Comparison of ENCODE assay signal across 8 mouse cellular contexts in the genomic region with DNA sequence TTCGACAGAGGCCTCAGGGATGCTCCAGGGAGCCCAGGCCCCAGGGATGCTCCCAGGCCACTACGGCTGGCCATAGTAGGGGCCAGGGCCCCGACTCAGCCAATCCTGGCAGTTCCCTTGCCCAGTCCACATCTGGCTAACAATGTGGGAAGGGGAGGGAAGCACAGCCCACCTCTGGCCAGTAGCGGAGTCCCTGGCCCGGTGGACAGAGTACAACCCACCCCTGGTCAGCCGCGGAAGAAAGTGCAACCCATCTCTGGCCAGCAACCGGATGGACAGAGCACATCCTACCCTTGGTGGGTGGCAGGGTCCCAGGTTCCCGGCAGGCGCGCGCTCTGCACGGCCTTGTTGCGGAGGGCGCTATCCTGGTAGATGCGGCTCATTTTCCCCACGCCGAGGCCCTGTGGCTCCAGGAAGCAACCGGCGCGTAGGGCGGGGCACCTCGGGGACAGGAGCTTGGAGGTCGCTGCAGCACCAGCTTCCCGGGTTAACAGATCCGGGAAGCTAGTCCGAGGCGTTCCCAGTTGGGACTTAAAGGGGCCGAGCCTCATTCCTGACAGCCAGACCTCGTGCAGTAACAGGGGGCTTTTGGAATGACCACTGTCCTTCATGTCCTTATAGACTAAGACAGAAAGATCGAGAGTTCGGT. TPM values are rescaled to one million over a fixed set of nuclear protein-coding genes. Genes with fewer than 3 reads are reported as not detected.
DNase-seq lines count a peak whose midpoint lies in the region; ATAC-seq and TF ChIP-seq lines count a peak whose summit lies in the region.

A gene (minus strand): TSS at position 498 of the 649 bp plus-strand sequence.

- H3K27me3 ChIP-seq in E14TG2a.4 (ENCODE audit: insufficient read depth, low read length), result peaks cover 41% of the 10 kb centered on the region
- H3K27me3 ChIP-seq in forebrain, embryonic 11.5 days (ENCODE audit: control insufficient read depth, insufficient read depth, low read length), result no peaks in the 10 kb centered on the region
- no peaks in the 10 kb centered on the region for H3K27me3 ChIP-seq in heart, embryonic 14.5 days (ENCODE audit: control insufficient read depth, insufficient read depth, low read length)
- peaks cover 12% of the 10 kb centered on the region for H3K27me3 ChIP-seq in liver, embryonic 11.5 days (replicated peaks; ENCODE audit: control insufficient read depth, insufficient read depth, low read length)

- under 1% methylated on average over 32 of the region's 32 CpGs for WGBS in forebrain, embryonic 11.5 days
- WGBS in heart, embryonic 14.5 days, result under 1% methylated on average over 32 of the region's 32 CpGs
- 4% methylated on average over 32 of the region's 32 CpGs for WGBS in liver, embryonic 11.5 days

- H3K4me2 ChIP-seq in forebrain, embryonic 11.5 days (ENCODE audit: low read depth, low read length, severe bottlenecking), result peak within 1 kb of the TSS; percentile 79
- peak within 1 kb of the TSS; percentile 83 for H3K4me2 ChIP-seq in heart, embryonic 14.5 days (ENCODE audit: low read length)
- H3K4me2 ChIP-seq in liver, embryonic 11.5 days, result peak within 1 kb of the TSS; percentile 64

- peak within 1 kb of the TSS; percentile 81 for H3K4me3 ChIP-seq in E14TG2a.4 (replicated peaks; ENCODE audit: low read length)
- H3K4me3 ChIP-seq in forebrain, embryonic 11.5 days (ENCODE audit: low read depth, low read length), result peak within 1 kb of the TSS; percentile 50
- peak within 1 kb of the TSS; percentile 70 to 75 for H3K4me3 ChIP-seq in heart, embryonic 14.5 days (ENCODE audit: control insufficient read depth in 1 of 2, insufficient read depth in 1 of 2, low read depth in 1 of 2, low read length in 2 of 2)
- H3K4me3 ChIP-seq in liver, embryonic 11.5 days (ENCODE audit: low read depth, low read length), result peak within 1 kb of the TSS; percentile 50

- peaks cover 17% of the 10 kb centered on the region for H3K4me1 ChIP-seq in E14TG2a.4 (replicated peaks; ENCODE audit: low read depth, low read length)
- peaks cover 6% of the 10 kb centered on the region; the same call in 1 of the 2 replicates for H3K4me1 ChIP-seq in forebrain, embryonic 11.5 days (replicated peaks; ENCODE audit: control insufficient read depth, insufficient read depth, low read length)
- H3K4me1 ChIP-seq in heart, embryonic 14.5 days (ENCODE audit: control insufficient read depth in 2 of 2, insufficient read depth in 2 of 2, low read length in 2 of 2), result peaks cover 6 to 16% of the 10 kb centered on the region in 2 experiments
- no peaks in the 10 kb centered on the region for H3K4me1 ChIP-seq in liver, embryonic 11.5 days (replicated peaks; ENCODE audit: control insufficient read depth, insufficient read depth, low read length)

- H3K9me3 ChIP-seq in E14TG2a.4 (ENCODE audit: low read length), result no peaks in the 10 kb centered on the region
- no peaks in the 10 kb centered on the region for H3K9me3 ChIP-seq in forebrain, embryonic 11.5 days (ENCODE audit: control insufficient read depth, low read length)
- no peaks in the 10 kb centered on the region for H3K9me3 ChIP-seq in heart, embryonic 14.5 days (ENCODE audit: control insufficient read depth, low read length)
- H3K9me3 ChIP-seq in liver, embryonic 11.5 days (ENCODE audit: control insufficient read depth, low read length), result no peaks in the 10 kb centered on the region

- no peaks in the 10 kb centered on the region for H3K36me3 ChIP-seq in E14TG2a.4 (ENCODE audit: insufficient read depth, low read length)
- H3K36me3 ChIP-seq in forebrain, embryonic 11.5 days (ENCODE audit: control insufficient read depth, insufficient read depth, low read length), result no peaks in the 10 kb centered on the region
- H3K36me3 ChIP-seq in heart, embryonic 14.5 days (ENCODE audit: control insufficient read depth, insufficient read depth, low read length), result no peaks in the 10 kb centered on the region
- no peaks in the 10 kb centered on the region for H3K36me3 ChIP-seq in liver, embryonic 11.5 days (ENCODE audit: control insufficient read depth, insufficient read depth, low read length)

- H3K9ac ChIP-seq in forebrain, embryonic 11.5 days (ENCODE audit: low read length), result peak within 1 kb of the TSS; percentile 78
- H3K9ac ChIP-seq in heart, embryonic 14.5 days (ENCODE audit: low read length), result peak within 1 kb of the TSS; percentile 80
- H3K9ac ChIP-seq in liver, embryonic 11.5 days (ENCODE audit: low read depth, low read length), result peak within 1 kb of the TSS; percentile 62

- DNase-seq in brain, adult 2 months (ENCODE audit: low read depth, low spot score), result peak; percentile 91
- DNase-seq in forebrain, embryonic 11.5 days (ENCODE audit: low spot score), result peak; percentile 83
- DNase-seq in kidney, postnatal 10 days, result peak; percentile 87
- DNase-seq in liver, embryonic 11.5 days (ENCODE audit: low spot score), result peak; percentile 55
- peak; percentile 75 for DNase-seq in neural tube, embryonic 10.5 days (ENCODE audit: extremely low spot score, low spot score)
- peak; percentile 58 for DNase-seq in urinary bladder, adult 2 months (ENCODE audit: low spot score)

- ATAC-seq in forebrain, embryonic 11.5 days (replicated peaks; ENCODE audit: low FRiP score), result peak; percentile 76
- ATAC-seq in heart, embryonic 14.5 days (ENCODE audit: insufficient number of reproducible peaks, insufficient read depth, low FRiP score, low read depth), result peak; percentile 75
- peak; percentile 58 for ATAC-seq in liver, embryonic 11.5 days (replicated peaks; ENCODE audit: low FRiP score)

- H3K27ac ChIP-seq in forebrain, embryonic 11.5 days (ENCODE audit: low read depth, low read length), result no peak within 1 kb of the TSS
- peak within 1 kb of the TSS; percentile 73 to 75 for H3K27ac ChIP-seq in heart, embryonic 14.5 days (replicated peaks in 1 of 2; ENCODE audit: control insufficient read depth in 1 of 2, insufficient read depth in 1 of 2, low read depth in 2 of 2, low read length in 2 of 2)
- H3K27ac ChIP-seq in liver, embryonic 11.5 days (ENCODE audit: low read depth, low read length), result no peak within 1 kb of the TSS; the same call in 1 of the 2 replicates

- no peak for TF ChIP-seq CTCF in E14TG2a.4 (conservative IDR thresholded peaks at IDR 0.05; ENCODE audit: low read length)

RNA-seq across cellular contexts. Expression of the gene that starts here (rescaled TPM):
- polyA plus RNA-seq in forebrain, embryonic 11.5 days (2014; fragmentation: Nextera tagmentation; extraction: Ambion mirVana), result 20.8 and 23.0 TPM in 2 replicates
- polyA plus RNA-seq in heart, embryonic 14.5 days (2014; fragmentation: Nextera tagmentation; extraction: Ambion mirVana), result 29.4 and 30.2 TPM in 2 replicates
- 9.9 and 10.6 TPM in 2 replicates for polyA plus RNA-seq in liver, embryonic 11.5 days (2014; fragmentation: Nextera tagmentation; extraction: Ambion mirVana)
- polyA plus RNA-seq in urinary bladder, adult 2 months (2012; rRNA removed), result 21.4 and 21.9 TPM in 2 replicates

Comparison
In these comparisons a context has a peak if more than half of its experiments do, and no peak if none do; other contexts are left out.
1. H3K27ac ChIP-seq: peak in heart, embryonic 14.5 days (2 of 2); none in forebrain, embryonic 11.5 days (single experiment) and liver, embryonic 11.5 days (single experiment).
2. Peak in every context shown above with its lines, with median percentiles within 50 percentile points of each other: H3K4me3 ChIP-seq, DNase-seq, ATAC-seq, H3K4me2 ChIP-seq and H3K9ac ChIP-seq.